Mouse (Mus musculus): ENCODE measurements around the gene Kcnk4.
A peak's percentile ranks its signal among the peaks of the same experiment; 100 is the strongest.

Kcnk4 gene

GRCm38 (mm10) chr19:6937541-6938465 lies 3.5 kb upstream of the Kcnk4 start:
- no peak for DNase-seq (ENCODE audit: low spot score)

GRCm38 (mm10) chr19:6936299-6936698 lies 2.0 kb upstream of the Kcnk4 start:
- DNase-seq (ENCODE audit: low spot score) = no peak

DNA sequence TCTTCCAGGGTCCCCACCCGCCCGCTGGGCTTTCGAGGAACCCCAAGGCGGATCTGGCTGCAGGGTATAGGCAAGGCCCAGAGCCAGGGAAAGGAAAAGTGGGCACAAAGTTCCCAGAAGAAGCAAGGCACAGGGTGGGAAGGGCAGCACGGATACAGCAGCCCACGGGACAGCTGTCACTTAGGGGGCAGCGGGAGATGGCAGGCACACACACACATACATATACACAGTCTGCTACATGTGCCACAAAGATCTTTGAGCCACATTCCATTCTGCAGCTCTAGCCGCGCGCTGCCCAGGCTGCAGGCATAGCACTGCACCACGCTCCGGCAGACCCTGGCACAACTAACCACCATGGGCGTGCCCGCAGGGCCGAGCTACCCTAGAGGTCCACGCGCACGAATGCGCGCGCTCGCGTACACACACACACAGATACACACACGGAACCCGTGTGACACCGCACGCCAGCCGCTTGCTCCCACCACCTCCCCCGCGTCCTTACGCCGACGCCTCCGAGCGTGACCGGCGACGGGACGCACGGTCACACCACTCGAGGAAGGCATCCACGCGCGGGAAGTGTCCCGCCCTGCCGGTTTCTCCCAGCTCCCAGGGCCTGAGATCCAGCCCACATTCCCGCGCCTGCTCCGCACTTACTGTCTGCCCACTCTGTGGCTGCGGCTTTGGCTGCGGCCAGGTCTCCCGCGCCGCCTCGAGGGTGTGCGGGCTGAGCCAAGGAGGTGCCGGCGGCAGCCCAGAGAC lies 700 bp downstream of the Kcnk4 start:
- no peak for DNase-seq (ENCODE audit: low spot score)

DNA sequence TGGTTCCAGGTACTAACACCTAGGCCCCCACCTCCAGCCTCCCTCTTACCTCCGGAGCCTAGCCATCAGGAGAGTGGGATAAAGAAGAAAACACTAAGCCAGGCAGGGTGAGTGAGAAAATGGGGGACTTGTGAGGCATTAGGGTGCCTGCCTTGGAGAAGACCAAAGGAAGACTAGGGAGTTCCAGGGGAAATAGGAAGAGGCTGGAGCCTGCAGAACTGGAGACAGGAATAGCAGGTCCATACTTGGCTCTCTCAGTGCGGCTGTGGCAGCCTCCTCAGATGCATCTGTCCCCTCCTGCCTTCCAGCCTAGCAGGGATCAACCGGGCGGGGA lies 1.2 kb downstream of the Kcnk4 start:
- DNase-seq (ENCODE audit: low spot score) = no peak

- no peak for DNase-seq (ENCODE audit: low spot score)
Observed at GRCm38 (mm10) chr19:6932018-6932417, 2.3 kb downstream of the Kcnk4 start.

DNA sequence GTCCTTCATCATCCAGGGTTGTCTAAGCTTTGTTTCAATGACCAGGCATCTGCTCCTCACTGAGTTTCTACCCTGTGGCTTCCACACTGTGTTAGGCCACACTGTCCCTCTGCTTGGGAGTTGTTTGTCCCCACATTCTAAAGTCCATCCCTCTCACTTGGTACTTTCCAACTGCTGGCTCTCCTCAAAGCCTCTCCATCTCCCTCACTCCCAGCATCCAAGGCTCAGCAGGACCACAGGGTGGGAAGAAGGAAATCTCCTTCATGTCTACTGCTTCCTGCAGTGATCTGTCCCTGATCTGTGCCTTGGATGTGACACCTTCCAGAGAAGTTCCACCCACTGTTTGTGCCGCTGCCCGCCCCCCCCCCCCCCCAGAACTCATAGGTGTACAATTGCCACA lies 3.3 kb downstream of the Kcnk4 start:
- no peak for DNase-seq (ENCODE audit: low spot score)

GRCm38 (mm10) chr19:6928080-6928479 lies 6.2 kb downstream of the Kcnk4 start:
- no peak for DNase-seq (ENCODE audit: low spot score)

GRCm38 (mm10) chr19:6926559-6927255 lies 7.6 kb downstream of the Kcnk4 start:
- DNase-seq (ENCODE audit: low spot score) = no peak

GRCm38 (mm10) chr19:6925611-6926329 lies 8.5 kb downstream of the Kcnk4 start:
- DNase-seq (ENCODE audit: low spot score) = no peak

- no peak for DNase-seq (ENCODE audit: low spot score)
Observed at GRCm38 (mm10) chr19:6925307-6925573, 9.1 kb downstream of the Kcnk4 start, which contains the start of gene Catsperz. TSS of gene Catsperz (minus strand) at chr19:6925380.

GRCm38 (mm10) chr19:6924461-6925306 lies 9.6 kb downstream of the Kcnk4 start:
- peak; percentile 76 for DNase-seq (ENCODE audit: low spot score)

GRCm38 (mm10) chr19:6922901-6923735 lies 11.2 kb downstream of the Kcnk4 start:
- no peak for DNase-seq (ENCODE audit: low spot score)

DNA sequence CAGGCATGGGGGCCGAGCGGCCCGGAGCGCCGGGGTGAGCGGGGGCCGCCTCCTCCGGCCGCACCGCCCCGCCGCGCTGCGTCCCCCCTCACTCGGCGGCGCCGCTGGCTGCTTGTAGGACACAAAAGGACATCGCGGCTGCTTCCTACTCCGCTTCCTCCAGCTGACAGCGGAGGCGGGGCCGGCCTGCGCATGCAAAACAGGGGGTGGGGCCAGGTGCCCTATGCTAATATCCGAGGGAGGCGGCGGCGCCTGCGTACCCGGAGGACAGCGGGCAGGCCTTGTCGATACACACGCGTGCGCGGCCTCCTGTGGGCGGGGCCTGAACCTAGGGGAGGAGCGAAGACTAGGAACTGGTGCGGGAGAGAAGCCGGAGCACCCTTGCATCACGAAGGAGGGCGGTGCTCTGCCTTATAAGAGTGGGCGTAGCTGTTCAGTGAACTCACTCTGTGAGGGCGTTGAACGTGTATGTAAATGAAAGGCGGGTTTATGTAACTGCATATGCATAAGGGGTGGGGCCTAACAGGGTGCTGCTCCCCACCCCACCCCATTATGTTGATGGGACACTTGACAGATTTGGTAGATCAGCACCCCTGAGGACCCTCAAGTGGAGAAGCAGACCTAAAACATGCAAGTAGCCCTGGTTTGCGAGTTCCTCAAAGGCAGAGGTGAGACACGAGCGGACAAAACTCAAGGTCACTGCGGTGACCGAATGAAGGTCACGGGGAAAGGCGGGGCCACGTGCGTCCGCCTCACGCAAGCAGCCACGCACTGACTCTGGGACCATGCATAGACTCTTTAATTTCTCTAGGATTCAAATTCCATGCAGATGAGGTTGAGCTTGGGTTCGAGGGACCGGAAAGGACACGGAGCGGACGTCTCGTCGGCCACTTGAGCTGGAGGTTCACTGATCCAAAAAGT lies 12.4 kb downstream of the Kcnk4 start, which contains the start of gene Esrra:
Gene Esrra, minus strand, starts transcription at position 167 of the 921 bp plus-strand sequence.
- peak; percentile 95 for DNase-seq (ENCODE audit: low spot score)

GRCm38 (mm10) chr19:6920741-6921636 lies 13.3 kb downstream of the Kcnk4 start:
- no peak for DNase-seq (ENCODE audit: low spot score)

DNA sequence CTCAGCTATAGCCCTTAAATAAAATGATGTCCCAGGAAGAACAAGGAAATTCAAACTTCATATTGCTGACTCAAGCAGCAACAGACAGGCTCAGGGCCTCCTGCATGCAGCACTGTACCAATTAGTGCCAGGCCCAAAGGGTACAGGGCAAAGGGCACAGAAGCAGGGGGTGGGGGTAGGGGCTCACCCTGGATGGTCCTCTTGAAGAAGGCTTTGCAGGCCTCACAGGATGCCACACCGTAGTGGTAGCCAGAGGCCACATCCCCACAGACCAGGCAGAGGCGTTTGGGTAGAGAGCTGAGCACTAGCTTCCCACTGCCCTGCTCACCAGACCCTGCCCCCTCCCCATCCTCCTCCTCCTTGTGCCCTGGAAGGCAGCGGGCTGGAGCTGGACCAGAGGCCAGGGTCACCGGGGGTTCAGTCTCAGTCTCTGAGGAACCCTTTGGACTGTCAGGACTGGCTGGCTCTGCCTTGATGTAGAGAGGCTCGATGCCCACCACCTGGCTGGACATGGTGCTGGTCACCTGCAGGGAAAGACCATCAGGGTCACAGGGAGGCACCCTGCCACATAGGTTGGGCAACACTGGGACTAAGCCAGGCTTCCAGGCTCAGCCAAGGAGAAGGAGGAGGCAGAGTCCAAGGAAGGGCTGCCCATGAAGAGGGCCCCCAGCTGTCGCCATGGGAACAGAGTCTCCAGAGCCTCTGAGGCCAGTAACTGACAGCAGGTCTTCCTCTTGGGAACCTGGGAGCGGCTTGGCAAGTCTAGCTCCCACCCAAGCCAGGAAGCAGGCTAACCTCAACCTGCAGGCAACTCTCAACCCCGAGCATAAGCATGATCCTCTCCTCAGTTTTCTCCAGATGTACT lies 14.2 kb downstream of the Kcnk4 start:
- DNase-seq (ENCODE audit: low spot score) = no peak

DNA sequence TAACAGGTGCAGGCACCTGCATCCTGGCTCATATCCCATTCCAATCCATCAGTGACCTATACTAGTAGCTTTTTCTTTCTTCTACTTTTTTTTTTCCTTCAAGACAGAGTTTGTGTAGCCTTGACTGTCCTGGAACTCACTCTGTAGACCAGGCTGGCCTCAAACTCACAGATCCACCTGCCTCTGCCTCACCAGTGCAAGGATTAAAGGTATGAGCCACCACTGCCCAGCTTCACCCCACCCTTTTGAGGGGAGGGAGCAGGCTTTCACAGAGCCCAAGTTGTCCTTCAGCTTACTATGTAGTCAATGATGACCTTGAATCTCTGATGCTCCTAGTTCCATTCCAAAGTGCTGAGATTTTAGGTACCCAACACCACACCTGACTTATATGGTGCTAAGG lies 14.9 kb downstream of the Kcnk4 start:
- DNase-seq (ENCODE audit: low spot score) = no peak

GRCm38 (mm10) chr19:6918321-6918720 lies 16.0 kb downstream of the Kcnk4 start:
- no peak for DNase-seq (ENCODE audit: low spot score)
